Mouse (Mus musculus) midbrain, embryonic 14.5 days (tissue): ENCODE data around the gene Cblb. TPM values are rescaled to one million over a fixed set of nuclear protein-coding genes. Genes with fewer than 3 reads are reported as not detected.

ENCODE experiments used
- ATAC-seq: fragments of 200-750 bp; cut with Nextera tagmentation; 2 replicates; pipeline ENCODE4 v1.8.0; 2017; ENCODE audit warnings: moderate number of reproducible peaks, moderate library complexity; ENCODE audit not compliant: low FRiP score, low TSS enrichment
- DNase-seq: peaks from one replicate; pipeline ENCODE4 v3.0.0-alpha.2; 2015
- H3K27ac ChIP-seq: fragments of 300-500 bp; sonication (generic); replicated peaks from 2 replicates; pipeline ENCODE4 v1.5.1; 2014; ENCODE audit warnings: mild to moderate bottlenecking, low read depth, low read length, moderate library complexity
- H3K27me3 ChIP-seq: fragments of 300-500 bp; sonication (generic); 2 replicates; pipeline ENCODE4 v1.6.1; 2014; ENCODE audit warnings: low read length, control low read depth, mixed read lengths; ENCODE audit not compliant: control insufficient read depth, insufficient read depth
- H3K36me3 ChIP-seq: fragments of 300-500 bp; sonication (generic); 2 replicates; pipeline ENCODE4 v1.6.1; 2014; ENCODE audit warnings: low read length, control low read depth; ENCODE audit not compliant: control insufficient read depth, insufficient read depth
- H3K4me1 ChIP-seq: fragments of 300-500 bp; sonication (generic); 2 replicates; pipeline ENCODE4 v1.6.1; 2014; ENCODE audit warnings: mild to moderate bottlenecking, antibody characterized with exemption, low read length, control low read depth; ENCODE audit not compliant: control insufficient read depth, insufficient read depth
- H3K4me2 ChIP-seq: fragments of 300-500 bp; sonication (generic); 2 replicates; pipeline ENCODE4 v1.6.1; 2014; ENCODE audit warnings: mild to moderate bottlenecking, low read length, moderate library complexity
- H3K4me3 ChIP-seq: fragments of 300-500 bp; sonication (generic); replicated peaks from 2 replicates; pipeline ENCODE4 v1.5.1; 2014; ENCODE audit warnings: low read depth, low read length
- H3K9ac ChIP-seq: fragments of 300-500 bp; sonication (generic); replicated peaks from 2 replicates; pipeline ENCODE4 v1.6.1; 2014; ENCODE audit warnings: mild to moderate bottlenecking, low read length, moderate library complexity
- H3K9me3 ChIP-seq: fragments of 300-500 bp; sonication (generic); 2 replicates; pipeline ENCODE4 v1.6.1; 2016; ENCODE audit warnings: low read length, control low read depth, mixed read lengths; ENCODE audit not compliant: control insufficient read depth
- WGBS: fragments of 180-500 bp; shearing (Covaris S2); extraction: QIAGEN DNeasy Blood & Tissue Kit; methylation state at CpG from one replicate; pipeline ENCODE4 v1.1.7; 2014; 5-methylcytosine and 5-hydroxymethylcytosine counted together
- polyA plus RNA-seq: library from polyadenylated mRNA; unstranded; fragments of >200 nt; fragmentation: Nextera tagmentation; extraction: Ambion mirVana; gene quantifications from 2 replicates; pipeline ENCODE4 v1.2.1, GENCODE M21; 2014

Cblb gene
- polyA plus RNA-seq, 1 experiment from 2014 or later: 19.4 TPM

DNA sequence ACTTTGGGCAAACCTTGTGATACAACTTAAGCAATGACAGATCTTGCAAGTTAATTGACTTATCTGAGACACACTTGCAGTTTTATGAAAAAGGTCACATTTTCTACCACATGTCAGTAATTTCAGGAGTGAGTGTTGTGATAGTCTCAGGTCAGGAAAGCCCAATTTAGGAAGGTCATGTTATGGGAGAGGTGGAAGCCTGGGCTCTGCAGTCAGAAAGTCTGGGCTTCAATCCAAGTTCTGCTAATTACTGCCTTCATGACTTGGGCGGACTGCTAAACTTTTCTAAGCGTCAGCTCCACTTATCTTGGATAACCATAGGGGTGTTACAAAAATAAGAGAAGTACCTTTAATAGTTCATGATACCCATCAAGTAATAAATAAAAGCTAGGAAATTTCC, 22.6 kb upstream of the Cblb start:
- no peaks in the 10 kb centered on the region for H3K36me3 ChIP-seq
- H3K27ac ChIP-seq: no peak overlapping the region
- H3K4me2 ChIP-seq: no peak overlapping the region
- 90% methylated on average over 2 of the region's 2 CpGs for WGBS
- no peak overlapping the region for H3K9ac ChIP-seq
- H3K4me3 ChIP-seq: no peak overlapping the region
- DNase-seq (no peak), ATAC-seq (no peak)
- no peaks in the 10 kb centered on the region for H3K27me3 ChIP-seq
- H3K4me1 ChIP-seq: no peaks in the 10 kb centered on the region
- H3K9me3 ChIP-seq: no peaks in the 10 kb centered on the region

DNA sequence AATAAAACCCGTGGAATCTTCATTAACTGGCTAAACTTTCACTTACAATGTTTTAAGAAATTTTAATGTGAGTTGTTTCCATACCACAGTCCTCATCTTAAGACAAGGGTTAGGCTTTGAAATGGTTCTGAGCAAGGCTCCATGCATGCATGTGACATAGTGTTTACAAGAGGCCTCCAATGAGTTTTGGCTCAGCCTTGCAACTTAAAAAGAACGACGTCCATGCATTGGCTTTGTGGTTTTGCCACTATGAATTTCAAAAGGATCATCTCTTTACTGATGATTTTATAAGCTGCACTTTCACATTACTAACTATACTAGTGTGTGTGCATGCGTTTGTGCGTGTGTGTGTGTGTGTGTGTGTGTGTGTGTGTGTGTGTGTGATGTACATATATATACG, 21.6 kb upstream of the Cblb start:
- 90% methylated on average over 6 of the region's 6 CpGs for WGBS
- ATAC-seq: no peak
- Histone ChIP-seq H3K9ac (no peak overlapping the region), H3K4me1 (no peaks in the 10 kb centered on the region), H3K4me3 (no peak overlapping the region), H3K27me3 (no peaks in the 10 kb centered on the region), H3K36me3 (no peaks in the 10 kb centered on the region), H3K4me2 (no peak overlapping the region), H3K27ac (no peak overlapping the region), H3K9me3 (no peaks in the 10 kb centered on the region)
- no peak for DNase-seq

DNA sequence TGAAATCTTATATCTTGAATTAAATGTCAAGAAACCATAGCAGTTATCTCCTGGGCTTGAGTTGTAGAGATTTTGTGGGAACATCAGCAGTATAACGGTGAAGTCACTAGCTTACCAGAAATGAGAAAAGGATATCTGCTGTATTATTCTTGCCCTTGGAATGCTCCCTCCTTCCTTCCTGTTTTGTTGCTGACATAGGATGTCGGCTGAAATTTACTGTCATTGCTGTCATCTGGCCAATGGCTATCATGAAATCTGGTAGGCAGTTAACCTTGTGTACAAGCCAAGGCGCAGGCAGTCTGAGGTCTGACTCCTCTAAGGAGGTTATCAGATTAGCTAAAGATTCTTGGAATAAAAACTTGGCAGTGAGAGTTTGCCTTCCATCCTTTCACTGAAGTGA, 18.0 kb upstream of the Cblb start:
- 90% methylated on average over 3 of the region's 3 CpGs for WGBS
- no peak overlapping the region for H3K9ac ChIP-seq
- no peak overlapping the region for H3K4me2 ChIP-seq
- H3K4me1 ChIP-seq: no peaks in the 10 kb centered on the region
- no peak for DNase-seq
- no peaks in the 10 kb centered on the region for H3K36me3 ChIP-seq
- H3K27me3 ChIP-seq: no peaks in the 10 kb centered on the region
- ATAC-seq: no peak
- no peak overlapping the region for H3K27ac ChIP-seq
- H3K4me3 ChIP-seq: no peak overlapping the region
- no peaks in the 10 kb centered on the region for H3K9me3 ChIP-seq

DNA sequence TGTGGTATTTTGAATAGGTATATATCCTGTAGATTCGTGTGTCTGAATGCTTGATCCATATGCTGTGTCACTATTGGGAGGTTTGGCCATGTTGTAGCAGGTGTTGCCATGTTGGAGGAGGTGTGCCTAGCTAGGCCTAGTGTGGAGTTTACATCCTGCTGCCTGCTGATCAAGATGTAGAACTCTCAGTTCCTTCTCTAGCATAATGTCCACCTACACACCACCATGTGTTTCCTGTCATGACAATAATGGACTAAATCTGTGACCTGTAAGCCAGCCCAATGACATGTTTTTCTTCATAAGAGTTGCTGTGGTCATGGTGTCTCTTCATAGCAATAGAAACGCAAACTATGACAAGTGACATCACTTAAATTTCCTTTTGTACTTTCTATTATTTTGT, 17.2 kb upstream of the Cblb start:
- H3K27me3 ChIP-seq: no peaks in the 10 kb centered on the region
- H3K4me3 ChIP-seq: no peak overlapping the region
- ATAC-seq: no peak
- no peaks in the 10 kb centered on the region for H3K9me3 ChIP-seq
- no peaks in the 10 kb centered on the region for H3K4me1 ChIP-seq
- no peak overlapping the region for H3K27ac ChIP-seq
- no peak for DNase-seq
- no peak overlapping the region for H3K9ac ChIP-seq
- no peak overlapping the region for H3K4me2 ChIP-seq
- H3K36me3 ChIP-seq: no peaks in the 10 kb centered on the region
- WGBS: 87% methylated on average over 2 of the region's 2 CpGs

DNA sequence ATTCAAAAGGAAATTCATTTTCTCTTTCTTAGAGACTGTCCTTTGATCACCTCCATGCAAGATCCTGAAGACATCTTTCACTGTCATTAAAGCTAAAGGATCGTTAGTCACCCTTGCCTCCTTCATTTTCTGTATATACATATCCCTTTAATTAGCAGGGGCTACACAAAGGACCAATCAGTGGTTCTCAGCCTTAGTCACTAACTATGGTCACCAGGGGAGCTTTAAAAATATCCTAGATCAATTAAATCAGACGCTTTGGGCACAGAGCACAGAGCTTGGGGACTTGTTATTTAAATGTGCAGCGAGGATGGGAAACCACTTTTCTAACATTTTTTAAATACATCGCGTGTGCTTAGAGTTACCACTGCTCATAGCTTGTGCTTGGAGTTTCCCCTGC, 7.6 kb upstream of the Cblb start:
- Histone ChIP-seq H3K36me3 (no peaks in the 10 kb centered on the region), H3K4me2 (no peak overlapping the region), H3K9me3 (no peaks in the 10 kb centered on the region), H3K9ac (no peak overlapping the region), H3K4me1 (no peaks in the 10 kb centered on the region), H3K27ac (no peak overlapping the region), H3K4me3 (no peak overlapping the region), H3K27me3 (no peaks in the 10 kb centered on the region)
- ATAC-seq (no peak), DNase-seq (no peak)
- WGBS: 64% methylated on average over 5 of the region's 5 CpGs

DNA sequence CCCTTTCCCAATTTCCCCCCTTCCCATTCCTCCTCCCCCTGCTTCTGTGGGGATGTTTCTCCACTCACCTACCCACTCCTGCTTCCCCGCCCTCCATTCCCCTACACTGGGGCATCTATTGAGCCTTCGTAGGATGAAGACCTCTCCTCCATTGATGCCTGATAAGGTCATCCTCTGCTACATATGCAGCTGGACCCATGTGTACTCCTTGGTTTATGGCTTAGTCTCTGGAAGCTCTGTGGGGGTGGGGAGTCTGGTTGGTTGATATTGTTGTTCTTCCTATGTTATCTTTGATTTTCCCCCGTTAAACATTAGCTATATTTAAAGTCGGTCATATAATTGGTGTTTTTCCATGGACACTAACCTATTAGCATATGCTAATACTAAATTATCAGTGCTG, 3.7 kb upstream of the Cblb start:
- Histone ChIP-seq H3K9ac (no peak overlapping the region), H3K27ac (no peak overlapping the region), H3K4me2 (no peak overlapping the region), H3K27me3 (no peaks in the 10 kb centered on the region), H3K4me3 (no peak overlapping the region), H3K9me3 (no peaks in the 10 kb centered on the region), H3K36me3 (no peaks in the 10 kb centered on the region), H3K4me1 (peaks cover 7% of the 10 kb centered on the region; the same call in 1 of the 2 replicates)
- WGBS: 89% methylated on average over 4 of the region's 4 CpGs
- DNase-seq (no peak), ATAC-seq (no peak)

DNA sequence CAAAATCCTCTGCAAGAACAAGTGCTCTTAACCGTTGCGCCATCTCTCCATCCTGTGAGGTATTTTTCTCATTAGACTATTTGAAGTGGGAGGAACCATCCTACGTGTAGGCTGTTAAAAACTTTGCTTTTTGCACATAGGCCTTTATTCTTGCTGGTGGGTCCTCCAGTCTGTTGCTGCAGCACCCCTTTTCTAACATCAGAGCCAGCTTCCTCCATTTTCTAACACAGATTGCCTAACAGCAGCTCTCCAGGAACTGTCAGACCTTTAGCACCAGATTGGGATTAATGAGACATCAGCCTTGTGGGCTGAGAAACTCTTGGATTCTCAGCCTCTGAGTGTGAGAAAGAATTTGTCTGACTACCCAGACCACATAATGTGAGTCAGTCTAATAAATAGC, 2.0 kb upstream of the Cblb start:
- DNase-seq (no peak), ATAC-seq (no peak)
- 92% methylated on average over 3 of the region's 3 CpGs for WGBS

DNA sequence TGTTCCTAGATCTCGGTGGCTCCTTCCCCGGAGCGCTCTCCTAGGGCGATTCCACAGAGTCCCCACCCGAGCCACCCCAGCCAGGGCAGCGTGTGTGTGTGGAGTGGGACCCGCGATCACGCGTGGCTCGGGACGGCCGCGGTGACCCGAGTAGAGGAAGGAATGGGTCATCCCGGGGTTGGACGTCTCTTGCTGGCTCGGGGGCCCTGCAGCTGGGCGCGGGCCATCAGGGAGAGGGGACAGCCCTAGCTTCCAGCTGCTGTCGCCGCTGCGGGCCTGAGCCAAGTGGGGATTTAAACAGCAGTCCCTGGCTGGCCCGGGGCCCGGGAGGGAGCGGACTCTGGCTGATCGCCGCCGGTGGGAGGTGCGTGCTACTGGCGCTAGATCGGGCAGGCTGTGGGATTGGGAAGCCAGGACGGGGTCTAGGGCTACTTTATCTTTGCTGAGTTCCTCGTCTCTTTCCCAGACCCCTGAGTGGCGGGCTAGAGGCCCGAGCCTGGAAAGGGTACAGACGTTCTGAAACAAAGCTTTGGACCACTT, 757 bp downstream of the Cblb start:
- Histone ChIP-seq H3K27ac (peak overlapping the region; percentile 97), H3K9ac (peak overlapping the region; percentile 90), H3K4me3 (peak overlapping the region; percentile 88), H3K27me3 (no peaks in the 10 kb centered on the region), H3K4me1 (peaks cover 32% of the 10 kb centered on the region), H3K4me2 (peak overlapping the region; percentile 53), H3K36me3 (no peaks in the 10 kb centered on the region), H3K9me3 (no peaks in the 10 kb centered on the region)
- WGBS: under 1% methylated on average over 37 of the region's 37 CpGs
- DNase-seq (peak; percentile 85), ATAC-seq (peak; percentile 78)

More for the DNA sequence above, 2.0 kb upstream of the Cblb start:
- H3K4me3 ChIP-seq: no peak overlapping the region
- no peaks in the 10 kb centered on the region for H3K27me3 ChIP-seq
- H3K9me3 ChIP-seq: no peaks in the 10 kb centered on the region
- H3K4me1 ChIP-seq: peaks cover 16% of the 10 kb centered on the region
- no peak overlapping the region for H3K27ac ChIP-seq
- no peaks in the 10 kb centered on the region for H3K36me3 ChIP-seq
- no peak overlapping the region for H3K4me2 ChIP-seq
- no peak overlapping the region for H3K9ac ChIP-seq

DNA sequence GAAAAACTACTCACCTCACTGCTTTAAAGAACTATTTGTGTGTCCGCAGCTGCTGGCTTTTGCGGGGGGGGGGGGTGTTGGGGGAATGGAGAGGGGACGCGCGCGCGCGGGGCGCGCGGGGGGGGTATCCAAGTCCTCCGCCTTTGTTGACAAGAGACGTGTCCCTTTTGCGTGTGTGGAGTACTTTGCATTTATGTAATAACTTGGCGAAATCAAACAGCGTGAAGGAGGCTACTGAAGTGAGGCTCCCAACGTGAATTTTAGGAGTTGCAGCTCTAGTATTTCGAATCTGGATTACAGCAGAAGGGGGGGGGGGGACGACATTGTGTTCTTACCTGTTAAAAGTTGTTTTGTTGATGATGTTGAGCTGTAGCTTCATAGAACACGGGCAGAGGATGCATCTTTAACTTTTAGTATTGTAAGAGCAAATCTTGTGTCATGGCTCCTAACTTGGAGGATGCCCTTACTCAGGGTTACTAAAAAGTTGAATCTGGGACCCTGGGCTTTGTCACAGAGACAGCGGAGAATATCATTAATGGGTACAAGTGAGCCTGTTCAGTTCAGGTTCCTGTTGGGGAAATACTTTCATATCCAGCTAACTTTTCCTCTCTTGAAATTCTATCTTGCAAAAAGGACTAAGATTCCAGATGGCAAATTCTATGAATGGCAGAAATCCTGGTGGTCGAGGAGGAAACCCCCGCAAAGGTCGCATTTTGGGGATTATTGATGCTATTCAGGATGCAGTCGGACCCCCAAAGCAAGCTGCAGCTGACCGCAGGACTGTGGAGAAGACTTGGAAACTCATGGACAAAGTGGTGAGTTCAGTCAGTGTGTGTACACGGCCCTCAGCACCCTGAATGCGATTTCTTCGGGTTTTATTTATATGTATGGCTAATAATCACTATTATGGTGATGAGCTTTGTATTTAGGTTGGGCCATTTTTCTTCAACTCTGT, 1.6 kb downstream of the Cblb start:
- DNase-seq: peak; percentile 62
- WGBS: 7% methylated on average over 29 of the region's 29 CpGs
- peak overlapping the region; percentile 88 for H3K4me3 ChIP-seq

More for the DNA sequence above, 1.6 kb downstream of the Cblb start:
- peak overlapping the region; percentile 90 for H3K9ac ChIP-seq
- peaks cover 32% of the 10 kb centered on the region for H3K4me1 ChIP-seq
- no peaks in the 10 kb centered on the region for H3K36me3 ChIP-seq
- no peaks in the 10 kb centered on the region for H3K27me3 ChIP-seq
- peak overlapping the region; percentile 53 for H3K4me2 ChIP-seq
- peak overlapping the region; percentile 97 for H3K27ac ChIP-seq
- H3K9me3 ChIP-seq: no peaks in the 10 kb centered on the region
- ATAC-seq: no peak
